Mouse (Mus musculus): ENCODE measurements around the gene Rps6ka6. TPM values are rescaled to one million over a fixed set of nuclear protein-coding genes. Genes with fewer than 3 reads are reported as not detected.

The Rps6ka6 gene
- polyA plus RNA-seq, 1 experiment from 2014 or later: 58.0 TPM

DNA sequence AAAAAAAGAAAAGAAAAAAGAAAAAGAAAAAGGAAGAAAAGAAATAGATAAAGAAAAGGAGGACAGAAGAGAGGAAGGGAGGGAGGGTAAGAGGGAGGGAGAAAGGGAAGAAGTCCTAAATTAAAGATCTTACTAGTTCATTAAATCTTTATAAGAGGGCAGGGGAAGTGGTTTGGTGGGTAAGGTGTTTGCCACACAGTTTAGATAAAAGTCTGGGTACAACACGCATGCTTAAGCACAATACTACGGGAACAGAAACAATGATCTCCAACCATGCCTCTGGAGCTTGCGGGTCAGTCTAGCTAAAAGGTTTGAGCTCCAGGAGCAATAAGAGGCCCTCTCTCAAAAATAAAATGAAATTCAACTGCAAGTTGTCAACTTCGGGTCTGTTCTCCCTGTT lies 123.0 kb downstream of the Rps6ka6 start:
- Histone ChIP-seq H3K4me2 (replicated peaks; ENCODE audit: low read depth, low read length) (no peak overlapping the region), H3K9me3 (ENCODE audit: control insufficient read depth, low read length) (no peaks in the 10 kb centered on the region), H3K36me3 (ENCODE audit: control insufficient read depth, insufficient read depth, low read length) (no peaks in the 10 kb centered on the region), H3K4me1 (replicated peaks; ENCODE audit: control insufficient read depth, insufficient read depth, low read length) (no peaks in the 10 kb centered on the region), H3K4me3 (ENCODE audit: low read depth, low read length) (no peak overlapping the region), H3K9ac (ENCODE audit: low read depth, low read length) (no peak overlapping the region), H3K27ac (ENCODE audit: low read depth, low read length) (no peak overlapping the region), H3K27me3 (ENCODE audit: control insufficient read depth, insufficient read depth, low read length) (no peaks in the 10 kb centered on the region)
- ATAC-seq (ENCODE audit: low FRiP score) (no peak), DNase-seq (ENCODE audit: low spot score) (no peak)
- WGBS: 87% methylated on average over 4 of the region's 4 CpGs

DNA sequence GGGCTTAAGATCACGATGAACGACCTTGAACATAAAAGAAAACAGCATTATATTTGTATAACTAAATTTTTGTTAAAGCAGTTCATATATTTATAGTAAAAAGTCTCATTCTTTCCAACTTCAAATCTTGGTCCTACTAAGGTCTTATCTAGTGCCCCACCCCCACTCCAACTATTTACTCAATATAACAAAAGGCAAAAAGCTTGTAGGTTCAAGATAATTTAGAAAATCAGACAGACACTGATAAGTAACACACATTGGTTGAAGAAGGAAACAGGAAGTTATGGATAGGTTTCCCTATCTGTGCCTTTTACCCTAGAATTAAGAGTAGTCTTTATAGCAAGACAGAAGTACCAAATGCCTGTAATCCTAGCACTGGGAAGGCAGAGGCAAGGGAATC lies 132.9 kb downstream of the Rps6ka6 start:
- Histone ChIP-seq H3K9me3 (ENCODE audit: control insufficient read depth, low read length) (no peaks in the 10 kb centered on the region), H3K36me3 (ENCODE audit: control insufficient read depth, insufficient read depth, low read length) (no peaks in the 10 kb centered on the region), H3K4me1 (replicated peaks; ENCODE audit: control insufficient read depth, insufficient read depth, low read length) (no peaks in the 10 kb centered on the region), H3K27ac (ENCODE audit: low read depth, low read length) (no peak overlapping the region), H3K27me3 (ENCODE audit: control insufficient read depth, insufficient read depth, low read length) (no peaks in the 10 kb centered on the region), H3K9ac (ENCODE audit: low read depth, low read length) (no peak overlapping the region), H3K4me3 (ENCODE audit: low read depth, low read length) (no peak overlapping the region), H3K4me2 (replicated peaks; ENCODE audit: low read depth, low read length) (no peak overlapping the region)
- ATAC-seq (ENCODE audit: low FRiP score): no peak
- WGBS: 93% methylated on average over 2 of the region's 2 CpGs
- no peak for DNase-seq (ENCODE audit: low spot score)

DNA sequence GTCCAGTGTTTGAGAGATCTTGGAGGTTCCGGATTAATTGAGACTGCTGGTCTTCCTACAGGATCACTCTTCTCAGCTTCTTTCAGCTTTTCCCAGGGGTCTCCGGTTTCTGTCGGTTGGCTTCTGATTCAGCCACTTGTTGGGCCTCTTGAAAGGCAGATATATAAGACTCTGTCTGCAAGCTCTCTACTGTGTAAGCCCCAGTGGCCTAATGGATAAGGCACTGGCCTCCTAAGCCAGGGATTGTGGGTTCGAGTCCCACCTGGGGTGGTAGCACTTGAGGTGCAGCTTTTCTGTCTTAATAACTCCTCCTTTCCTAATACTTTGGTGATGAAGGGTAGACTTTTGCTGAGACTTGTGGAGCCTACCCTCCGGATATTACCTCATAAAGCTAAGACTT lies 160.7 kb downstream of the Rps6ka6 start:
- WGBS: 75% methylated on average over 5 of the region's 5 CpGs

DNA sequence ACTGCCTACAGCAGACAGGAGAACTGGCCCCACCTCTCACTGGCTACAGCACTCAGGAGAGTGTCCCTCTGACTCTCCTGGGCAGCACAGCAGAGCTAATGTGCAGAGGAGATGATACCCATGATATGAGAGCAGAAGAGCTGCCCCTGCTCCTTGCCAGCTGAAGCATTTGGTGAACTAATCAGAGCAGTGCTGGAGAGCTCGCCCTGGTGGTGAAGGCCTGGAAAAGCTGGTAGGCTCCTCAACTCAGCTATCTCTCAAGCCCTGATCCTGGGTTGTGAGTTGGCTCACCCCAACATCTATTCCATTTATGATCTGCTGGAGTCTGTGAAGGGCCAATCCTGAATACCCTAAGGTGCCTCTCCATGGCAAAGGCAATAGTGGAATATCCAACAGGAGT lies 163.6 kb downstream of the Rps6ka6 start:
- 29% methylated on average over 1 of the region's 1 CpGs for WGBS
- DNase-seq (ENCODE audit: low spot score) (no peak), ATAC-seq (ENCODE audit: low FRiP score) (no peak)
- H3K4me3 ChIP-seq (ENCODE audit: low read depth, low read length): no peak overlapping the region
- no peak overlapping the region for H3K9ac ChIP-seq (ENCODE audit: low read depth, low read length)
- no peaks in the 10 kb centered on the region for H3K4me1 ChIP-seq (replicated peaks; ENCODE audit: control insufficient read depth, insufficient read depth, low read length)
- no peaks in the 10 kb centered on the region for H3K36me3 ChIP-seq (ENCODE audit: control insufficient read depth, insufficient read depth, low read length)
- no peak overlapping the region for H3K4me2 ChIP-seq (replicated peaks; ENCODE audit: low read depth, low read length)
- no peaks in the 10 kb centered on the region for H3K9me3 ChIP-seq (ENCODE audit: control insufficient read depth, low read length)
- no peak overlapping the region for H3K27ac ChIP-seq (ENCODE audit: low read depth, low read length)
- no peaks in the 10 kb centered on the region for H3K27me3 ChIP-seq (ENCODE audit: control insufficient read depth, insufficient read depth, low read length)

More for the DNA sequence above, 160.7 kb downstream of the Rps6ka6 start:
- no peak for ATAC-seq (ENCODE audit: low FRiP score)
- Histone ChIP-seq H3K9ac (ENCODE audit: low read depth, low read length) (no peak overlapping the region), H3K4me2 (replicated peaks; ENCODE audit: low read depth, low read length) (no peak overlapping the region), H3K36me3 (ENCODE audit: control insufficient read depth, insufficient read depth, low read length) (no peaks in the 10 kb centered on the region), H3K27me3 (ENCODE audit: control insufficient read depth, insufficient read depth, low read length) (no peaks in the 10 kb centered on the region), H3K4me3 (ENCODE audit: low read depth, low read length) (no peak overlapping the region), H3K4me1 (replicated peaks; ENCODE audit: control insufficient read depth, insufficient read depth, low read length) (no peaks in the 10 kb centered on the region), H3K9me3 (ENCODE audit: control insufficient read depth, low read length) (no peaks in the 10 kb centered on the region), H3K27ac (ENCODE audit: low read depth, low read length) (no peak overlapping the region)
- no peak for DNase-seq (ENCODE audit: low spot score)

Other genes starting within 250 kb of the Rps6ka6 start
- 2.7 and 2.8 TPM in 2 replicates for gene Hdx, start 159.1 kb upstream of the Rps6ka6 start, polyA plus RNA-seq (2014; fragmentation: Nextera tagmentation; extraction: Ambion mirVana)